Mouse (Mus musculus) neural tube, embryonic 14.5 days (tissue): Measurements from ENCODE around the gene Tyms. TPM values are rescaled to one million over a fixed set of nuclear protein-coding genes. Genes with fewer than 3 reads are reported as not detected.
A peak's percentile ranks its signal among the peaks of the same experiment; 100 is the strongest.

ENCODE experiments used
- ATAC-seq: fragments of 200-750 bp; cut with Nextera tagmentation; 2 replicates; pipeline ENCODE4 v1.8.0; 2017; ENCODE audit warnings: low read depth, mild to moderate bottlenecking, moderate TSS enrichment, moderate library complexity
- H3K27ac ChIP-seq: fragments of 300-500 bp; sonication (generic); 2 replicates; pipeline ENCODE4 v1.5.1; 2014; ENCODE audit warnings: low read depth, mild to moderate bottlenecking, control low read depth, low read length, moderate library complexity, mixed read lengths
- H3K27me3 ChIP-seq: fragments of 300-500 bp; sonication (generic); 2 replicates; pipeline ENCODE4 v1.6.1; 2014; ENCODE audit warnings: low read length; ENCODE audit not compliant: control insufficient read depth, insufficient read depth
- H3K36me3 ChIP-seq: fragments of 300-500 bp; sonication (generic); 2 replicates; pipeline ENCODE4 v1.6.1; 2014; ENCODE audit warnings: low read length, mixed read lengths; ENCODE audit not compliant: control insufficient read depth, insufficient read depth
- H3K4me1 ChIP-seq: fragments of 300-500 bp; sonication (generic); 2 replicates; pipeline ENCODE4 v1.6.1; 2014; ENCODE audit warnings: low read length; ENCODE audit not compliant: control insufficient read depth, insufficient read depth
- H3K4me2 ChIP-seq: fragments of 300-500 bp; sonication (generic); 2 replicates; pipeline ENCODE4 v1.6.1; 2014; ENCODE audit warnings: mild to moderate bottlenecking, low read depth, low read length, control low read depth
- H3K4me3 ChIP-seq: fragments of 300-500 bp; sonication (generic); 2 replicates; pipeline ENCODE4 v1.5.1; 2014; ENCODE audit warnings: low read depth, low read length, control low read depth, mixed read lengths
- H3K9ac ChIP-seq: fragments of 300-500 bp; sonication (generic); replicated peaks from 2 replicates; pipeline ENCODE4 v1.6.1; 2014; ENCODE audit warnings: low read depth, mild to moderate bottlenecking, control low read depth, low read length, mixed read lengths
- H3K9me3 ChIP-seq: fragments of 300-500 bp; sonication (generic); 2 replicates; pipeline ENCODE4 v1.6.1; 2016; ENCODE audit warnings: low read length; ENCODE audit not compliant: control insufficient read depth
- WGBS: fragments of 180-500 bp; shearing (Covaris S2); extraction: QIAGEN DNeasy Blood & Tissue Kit; methylation state at CpG from one replicate; pipeline ENCODE4 v1.1.7; 2014; 5-methylcytosine and 5-hydroxymethylcytosine counted together
- polyA plus RNA-seq: library from polyadenylated mRNA; unstranded; fragments of >200 nt; fragmentation: Nextera tagmentation; extraction: Ambion mirVana; gene quantifications from 2 replicates; pipeline ENCODE4 v1.2.1, GENCODE M21; 2014

The Tyms gene
- polyA plus RNA-seq, 1 experiment from 2014 or later = 35.3 TPM

- no peaks in the 10 kb centered on the region; the same call in 1 of the 2 replicates for H3K27me3 ChIP-seq
- H3K36me3 ChIP-seq = peaks cover 6% of the 10 kb centered on the region
- no peak for ATAC-seq
- H3K4me3 ChIP-seq = no peak overlapping the region
- H3K4me1 ChIP-seq = peaks cover 29% of the 10 kb centered on the region
- H3K4me2 ChIP-seq = no peak overlapping the region
- no peak overlapping the region for H3K9ac ChIP-seq
- no peaks in the 10 kb centered on the region for H3K9me3 ChIP-seq
- WGBS = 82% methylated on average over 3 of the region's 3 CpGs
- no peak overlapping the region for H3K27ac ChIP-seq
Observed at GRCm38 (mm10) chr5:30112533-30113068, 39.2 kb upstream of the Tyms start.

DNA sequence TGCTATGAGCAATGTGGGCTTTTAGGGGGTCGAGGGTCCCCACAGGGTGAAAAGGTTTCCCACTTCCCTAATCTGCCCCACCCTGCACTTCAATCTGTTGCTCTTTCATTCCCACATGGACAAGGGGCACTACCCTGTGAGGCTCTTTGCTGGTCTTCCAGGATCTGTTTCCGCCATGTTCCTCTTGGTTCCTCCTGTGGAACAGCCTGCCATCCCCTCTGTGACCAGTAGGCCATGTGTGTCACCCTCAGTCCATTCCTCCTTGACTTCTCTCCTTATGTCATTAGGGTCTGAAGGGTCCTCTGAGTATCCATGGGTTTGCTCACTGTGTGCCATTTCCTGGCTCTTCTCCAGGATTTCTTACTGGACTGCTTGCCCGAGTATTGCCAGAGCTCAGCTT lies 38.4 kb upstream of the Tyms start:
- Histone ChIP-seq H3K9me3 (no peaks in the 10 kb centered on the region), H3K4me3 (no peak overlapping the region), H3K36me3 (no peaks in the 10 kb centered on the region), H3K27ac (no peak overlapping the region), H3K9ac (no peak overlapping the region), H3K27me3 (no peaks in the 10 kb centered on the region; the same call in 1 of the 2 replicates), H3K4me1 (peaks cover 38% of the 10 kb centered on the region), H3K4me2 (no peak overlapping the region)
- no peak for ATAC-seq
- WGBS = 73% methylated on average over 3 of the region's 3 CpGs

DNA sequence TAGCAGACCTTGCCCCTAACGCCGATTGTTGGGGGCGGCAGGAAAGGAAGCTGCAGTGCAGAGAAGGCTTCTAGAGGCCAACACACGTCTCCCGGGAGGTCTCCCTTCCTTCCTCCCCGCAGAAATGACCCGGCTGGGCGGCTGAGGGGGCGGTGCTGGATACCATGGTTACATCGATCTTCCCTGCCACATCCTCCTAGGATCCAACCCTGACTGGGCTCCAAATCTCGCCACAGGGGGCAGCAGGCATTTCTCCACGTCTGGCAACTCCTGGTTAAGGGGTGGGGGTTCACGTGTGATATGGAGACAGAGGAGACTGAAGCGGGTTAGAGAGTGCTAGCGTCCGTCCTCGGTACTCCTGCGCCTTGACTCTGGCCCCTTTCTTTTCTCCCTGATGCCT lies 37.7 kb upstream of the Tyms start:
- H3K4me1 ChIP-seq = peaks cover 44% of the 10 kb centered on the region
- no peak overlapping the region for H3K9ac ChIP-seq
- H3K4me3 ChIP-seq = 0 out of 2 replicates have a peak overlapping the region, but pooled peaks have one; percentile 9
- ATAC-seq = peak; percentile 9; the same call in 1 of the 2 replicates
- no peaks in the 10 kb centered on the region; the same call in 1 of the 2 replicates for H3K27me3 ChIP-seq
- peak overlapping the region; percentile 40; the same call in 1 of the 2 replicates for H3K27ac ChIP-seq
- WGBS = 1% methylated on average over 18 of the region's 18 CpGs
- peak overlapping the region; percentile 34 for H3K4me2 ChIP-seq
- no peaks in the 10 kb centered on the region for H3K36me3 ChIP-seq
- no peaks in the 10 kb centered on the region for H3K9me3 ChIP-seq

- WGBS = 8% methylated on average over 22 of the region's 22 CpGs
- H3K27ac ChIP-seq = peak overlapping the region; percentile 40; the same call in 1 of the 2 replicates
- H3K9me3 ChIP-seq = no peaks in the 10 kb centered on the region
- H3K9ac ChIP-seq = no peak overlapping the region
- H3K4me3 ChIP-seq = 0 out of 2 replicates have a peak overlapping the region, but pooled peaks have one; percentile 9
- H3K36me3 ChIP-seq = no peaks in the 10 kb centered on the region
- H3K27me3 ChIP-seq = no peaks in the 10 kb centered on the region; the same call in 1 of the 2 replicates
- no peak for ATAC-seq
- H3K4me1 ChIP-seq = peaks cover 44% of the 10 kb centered on the region
- H3K4me2 ChIP-seq = peak overlapping the region; percentile 34
Observed at GRCm38 (mm10) chr5:30110371-30111060, 37.1 kb upstream of the Tyms start.

DNA sequence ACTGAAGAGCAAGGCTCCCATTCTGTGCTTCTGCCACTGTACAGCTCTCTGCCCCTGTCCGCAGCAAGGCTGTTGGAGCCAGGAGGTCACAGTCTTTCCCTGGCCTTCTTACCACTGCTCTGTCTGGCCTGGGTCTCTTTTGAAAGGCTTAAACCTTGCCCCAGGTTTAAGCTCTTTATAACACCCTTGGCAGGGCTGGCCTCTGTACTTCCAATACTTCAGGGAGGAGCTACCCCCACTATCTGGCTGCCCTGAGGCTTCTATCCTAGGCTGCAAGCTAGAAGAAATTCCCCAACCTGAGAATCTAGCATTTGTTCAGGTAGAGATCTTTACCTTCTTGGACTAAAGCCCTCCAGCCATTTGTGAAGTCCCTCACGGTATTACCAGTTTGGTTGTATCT lies 36.5 kb upstream of the Tyms start:
- ATAC-seq = no peak
- Histone ChIP-seq H3K36me3 (no peaks in the 10 kb centered on the region), H3K27ac (no peak overlapping the region), H3K9ac (no peak overlapping the region), H3K4me1 (peaks cover 44% of the 10 kb centered on the region), H3K9me3 (no peaks in the 10 kb centered on the region), H3K4me2 (peak overlapping the region; percentile 34; the same call in 1 of the 2 replicates), H3K27me3 (no peaks in the 10 kb centered on the region; the same call in 1 of the 2 replicates), H3K4me3 (no peak overlapping the region)
- 33% methylated on average over 2 of the region's 2 CpGs for WGBS

DNA sequence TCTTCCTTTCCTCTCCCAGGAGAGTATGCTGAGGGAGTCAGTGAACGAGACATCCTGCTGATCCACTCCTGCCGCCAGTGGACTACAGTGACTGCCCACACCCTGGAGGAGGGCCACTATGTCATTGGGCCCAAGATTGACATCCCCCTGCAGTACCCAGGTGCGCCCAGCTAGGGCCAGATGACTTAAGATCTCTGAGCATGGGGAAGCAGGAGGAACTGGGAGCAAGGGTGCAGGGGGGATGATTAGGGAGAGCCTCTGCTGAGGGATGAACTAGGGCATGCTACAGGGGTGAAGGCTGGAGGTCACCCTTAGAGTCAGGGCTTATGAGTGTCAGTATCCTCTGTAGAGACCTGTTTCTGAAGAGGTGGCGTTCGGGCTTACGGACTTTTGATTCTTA lies 34.8 kb upstream of the Tyms start:
- WGBS = 62% methylated on average over 6 of the region's 6 CpGs
- H3K4me3 ChIP-seq = no peak overlapping the region
- H3K27me3 ChIP-seq = no peaks in the 10 kb centered on the region
- no peak overlapping the region for H3K9ac ChIP-seq
- H3K9me3 ChIP-seq = no peaks in the 10 kb centered on the region
- ATAC-seq = no peak
- no peaks in the 10 kb centered on the region for H3K36me3 ChIP-seq
- peaks cover 37% of the 10 kb centered on the region for H3K4me1 ChIP-seq
- peak overlapping the region; percentile 93; the same call in 1 of the 2 replicates for H3K4me2 ChIP-seq
- peak overlapping the region; percentile 72 for H3K27ac ChIP-seq

- H3K27ac ChIP-seq = peak overlapping the region; percentile 72
- no peaks in the 10 kb centered on the region for H3K9me3 ChIP-seq
- peak overlapping the region; percentile 93 for H3K4me2 ChIP-seq
- 1% methylated on average over 5 of the region's 5 CpGs for WGBS
- peak; percentile 29 for ATAC-seq
- peak overlapping the region; percentile 25; the same call in 1 of the 2 replicates for H3K9ac ChIP-seq
- H3K36me3 ChIP-seq = no peaks in the 10 kb centered on the region
- peak overlapping the region; percentile 59; the same call in 1 of the 2 replicates for H3K4me3 ChIP-seq
- H3K27me3 ChIP-seq = no peaks in the 10 kb centered on the region
- peaks cover 37% of the 10 kb centered on the region for H3K4me1 ChIP-seq
Observed at GRCm38 (mm10) chr5:30107611-30108041, 34.2 kb upstream of the Tyms start.

GRCm38 (mm10) chr5:30107186-30107585 lies 33.8 kb upstream of the Tyms start:
- peaks cover 37% of the 10 kb centered on the region for H3K4me1 ChIP-seq

DNA sequence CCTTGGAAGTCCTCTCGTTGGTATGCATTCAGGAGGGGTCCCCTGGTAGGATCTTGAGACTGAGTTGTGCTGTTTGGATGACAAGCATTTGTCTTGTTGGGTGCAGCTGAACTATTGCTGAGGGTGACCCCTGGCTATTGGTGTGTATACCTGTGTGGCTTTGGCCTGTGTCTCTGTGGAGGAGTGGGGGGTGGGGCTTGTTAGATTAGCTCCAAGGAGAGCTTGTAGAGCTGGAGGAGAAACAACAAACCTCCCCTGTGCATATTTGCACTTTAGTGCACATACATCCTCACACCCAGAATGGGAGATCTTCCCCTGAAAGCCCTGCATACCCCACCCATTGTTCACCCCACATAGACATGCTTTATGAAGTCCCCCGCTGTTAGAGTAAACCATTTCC lies 33.3 kb upstream of the Tyms start:
- Histone ChIP-seq H3K9me3 (no peaks in the 10 kb centered on the region), H3K9ac (peak overlapping the region; percentile 25; the same call in 1 of the 2 replicates), H3K4me3 (peak overlapping the region; percentile 59), H3K27me3 (no peaks in the 10 kb centered on the region), H3K4me1 (peaks cover 37% of the 10 kb centered on the region), H3K36me3 (no peaks in the 10 kb centered on the region), H3K27ac (peak overlapping the region; percentile 72), H3K4me2 (peak overlapping the region; percentile 93)
- ATAC-seq = no peak
- 6% methylated on average over 2 of the region's 2 CpGs for WGBS

More at GRCm38 (mm10) chr5:30107186-30107585, 33.8 kb upstream of the Tyms start:
- Histone ChIP-seq H3K27me3 (no peaks in the 10 kb centered on the region), H3K4me2 (peak overlapping the region; percentile 93), H3K27ac (peak overlapping the region; percentile 72), H3K9me3 (no peaks in the 10 kb centered on the region), H3K36me3 (no peaks in the 10 kb centered on the region), H3K9ac (peak overlapping the region; percentile 25), H3K4me3 (peak overlapping the region; percentile 59)
- whole genome bisulfite sequencing = 1% methylated on average over 7 of the region's 7 CpGs
- ATAC-seq = peak; percentile 32
